Mouse (Mus musculus) adrenal gland, adult (tissue): ENCODE measurements around the gene Cfap97d1.

ENCODE experiments used
- DNase-seq, 2 experiments: peaks; one replicate each; pipeline ENCODE4 v3.0.0; 2022 to 2023; ENCODE audit warnings: low spot score in 1 of 2; ENCODE audit not compliant: inconsistent age in 2 of 2

Cfap97d1 gene

DNA sequence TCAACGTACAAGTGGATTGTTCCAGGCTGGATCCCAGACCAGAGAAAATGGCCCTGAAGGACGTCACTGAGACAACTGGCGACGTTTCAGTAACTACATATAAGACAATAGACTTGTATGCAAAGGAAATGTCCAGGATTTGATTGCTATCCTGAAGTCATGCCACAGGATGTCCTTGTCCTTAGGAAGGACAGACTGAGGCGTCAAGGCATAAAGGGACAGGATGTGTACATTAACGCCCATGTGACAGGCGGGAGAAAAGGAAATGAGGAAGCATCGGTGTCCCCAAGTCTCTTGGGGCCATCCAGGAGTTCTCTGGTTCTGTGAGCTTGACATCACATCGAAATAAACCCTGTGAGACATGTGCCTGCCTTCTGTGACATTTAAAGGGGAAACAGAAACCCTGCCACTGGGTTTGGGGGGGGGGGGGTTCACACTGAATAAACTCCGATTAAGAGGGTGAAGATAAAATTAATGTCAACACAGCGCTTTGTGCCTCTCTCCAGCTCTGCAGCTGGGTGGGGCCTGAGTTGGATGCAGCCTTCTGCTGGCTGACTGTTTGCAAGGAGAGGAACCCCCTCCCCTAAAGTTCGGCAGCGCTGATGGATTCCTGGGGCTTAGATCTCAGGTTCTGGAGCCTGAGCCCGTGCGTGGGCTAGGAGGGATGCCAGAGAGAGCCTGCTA is 25.0 kb downstream of the Cfap97d1 start:
- DNase-seq: no peak

DNA sequence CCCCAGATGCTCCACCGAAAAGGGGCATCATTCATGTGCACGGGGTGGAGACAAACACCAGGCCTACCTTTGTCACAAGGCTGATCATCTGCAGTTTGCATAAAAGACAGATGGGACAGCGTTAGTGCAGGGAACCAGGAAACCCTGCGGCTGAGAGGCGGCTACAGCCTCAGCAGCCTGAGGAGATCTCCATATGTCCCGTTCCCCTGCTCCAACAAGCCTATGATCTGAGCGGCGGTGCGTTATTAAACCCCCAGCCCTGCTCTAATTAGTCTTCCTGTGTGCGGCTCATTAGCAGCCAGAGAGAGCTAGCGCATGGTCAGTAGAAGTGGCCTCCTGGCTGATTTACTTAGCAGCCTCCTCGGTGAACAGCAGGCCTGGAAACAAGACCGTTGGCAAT is 26.1 kb downstream of the Cfap97d1 start:
- DNase-seq: no peak

DNA sequence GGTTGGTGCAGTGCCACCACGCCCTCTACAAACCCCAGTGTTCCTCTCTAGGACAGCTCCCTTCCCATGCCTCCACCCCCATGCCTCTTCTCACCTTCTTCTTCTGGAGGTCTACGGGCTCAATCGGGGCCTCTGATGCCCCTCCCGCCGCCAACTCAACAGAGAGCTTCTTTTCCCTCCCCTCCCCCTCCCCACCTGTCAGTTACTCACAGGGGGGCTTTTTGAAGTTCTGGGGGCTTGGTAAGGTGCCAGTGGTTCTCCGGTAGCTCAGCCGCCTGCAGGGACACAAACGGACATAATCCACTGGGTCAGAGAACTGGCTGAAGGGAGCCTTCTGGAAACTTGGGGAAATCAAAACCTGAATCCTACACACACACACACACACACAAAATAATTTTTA is 27.4 kb downstream of the Cfap97d1 start:
- DNase-seq: no peak

DNA sequence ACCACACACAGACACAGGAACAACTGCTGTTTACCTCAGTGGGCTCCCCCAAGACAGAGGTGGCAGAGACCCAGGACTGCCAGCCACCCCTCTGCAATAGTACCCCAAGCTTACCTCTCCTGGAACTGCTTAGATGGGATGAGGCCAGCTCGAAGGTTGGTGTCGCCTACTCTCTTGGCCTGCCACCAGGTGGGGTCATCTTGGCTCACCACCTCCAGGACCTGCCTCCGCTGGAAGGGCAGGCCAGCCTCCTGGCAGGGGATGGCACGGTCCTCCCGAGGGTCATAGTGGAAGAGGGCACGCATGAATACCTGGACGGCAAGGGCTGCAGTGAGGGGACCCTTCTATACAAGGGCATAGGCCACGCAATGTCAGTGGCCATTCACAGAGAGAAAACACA is 29.1 kb downstream of the Cfap97d1 start:
- no peak for DNase-seq

DNA sequence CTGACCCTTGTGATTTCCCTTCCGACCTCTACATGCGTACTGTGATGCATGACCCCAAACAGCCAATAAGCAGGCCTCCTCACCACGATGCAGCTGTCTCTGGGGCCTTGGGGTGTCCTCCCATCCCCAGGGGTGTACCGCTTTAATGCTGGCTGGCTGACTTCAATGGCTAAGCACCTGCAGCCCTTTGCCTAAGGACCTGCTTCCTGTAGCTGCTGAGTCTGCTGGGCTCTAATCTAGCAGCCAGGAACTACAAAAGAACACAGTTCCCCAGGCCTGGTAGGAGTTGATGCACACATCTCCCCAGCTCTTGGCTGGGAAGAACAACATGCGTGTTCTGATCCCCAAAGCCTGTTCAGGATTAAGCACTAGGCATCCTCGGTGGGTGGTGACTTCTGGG is 31.4 kb downstream of the Cfap97d1 start:
- no peak for DNase-seq

DNA sequence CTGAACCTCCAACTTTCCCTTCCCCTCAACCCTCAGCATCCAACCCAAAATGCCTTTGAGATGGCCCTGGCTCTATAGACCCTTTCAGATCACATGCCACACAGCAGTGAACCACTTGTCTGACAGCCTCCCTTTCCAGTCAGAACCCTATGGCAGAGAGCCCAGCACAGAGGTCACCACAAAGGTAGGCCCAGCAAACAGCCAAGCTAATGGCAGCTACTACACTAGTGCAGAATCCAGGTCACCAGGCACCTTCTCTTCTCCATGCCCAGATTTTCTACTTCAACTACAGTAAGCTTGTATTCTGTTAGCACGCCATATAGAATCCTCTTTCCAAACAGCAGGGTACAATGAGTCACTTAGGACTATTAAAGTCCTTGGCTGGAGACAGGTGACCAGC is 32.1 kb downstream of the Cfap97d1 start:
- DNase-seq: no peak

DNA sequence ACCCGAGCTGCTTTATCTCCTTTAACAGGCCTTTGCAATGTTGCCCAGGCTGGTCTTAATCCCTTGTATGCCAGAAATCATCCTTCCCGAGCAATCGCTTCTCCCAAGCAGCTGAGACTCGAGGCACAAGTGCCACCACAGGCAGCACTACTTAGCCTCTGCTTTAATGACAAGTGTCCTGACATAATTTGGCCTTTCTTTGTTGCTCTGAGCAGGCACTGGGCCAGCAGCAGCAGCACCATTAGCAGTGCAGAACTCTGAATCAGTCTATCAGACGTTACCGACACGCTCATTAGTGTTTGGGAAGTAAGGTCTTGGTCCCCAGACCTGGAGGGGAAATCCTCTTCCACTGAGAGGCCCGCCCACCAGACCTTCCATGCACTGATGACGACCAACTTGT is 35.7 kb downstream of the Cfap97d1 start:
- DNase-seq: no peak

DNA sequence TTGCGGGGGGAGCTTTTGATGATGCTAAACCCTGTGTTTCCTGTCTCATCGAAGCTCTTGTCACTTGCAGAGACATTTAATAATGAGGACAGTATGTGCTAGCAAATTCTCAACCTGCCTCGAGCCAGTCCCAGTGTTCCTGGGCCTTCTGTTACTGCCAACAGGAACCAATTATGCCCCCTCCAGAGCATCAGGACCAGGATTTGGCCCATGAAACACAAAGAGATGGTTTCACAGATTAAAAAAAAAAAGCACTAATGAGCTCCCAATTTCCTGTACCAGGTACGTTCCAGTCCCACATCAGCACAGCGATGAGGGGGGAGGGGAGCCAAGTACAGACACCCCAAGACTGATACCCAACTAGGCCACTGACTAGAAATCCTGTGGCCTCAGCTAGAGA is 37.1 kb downstream of the Cfap97d1 start:
- DNase-seq: no peak

DNA sequence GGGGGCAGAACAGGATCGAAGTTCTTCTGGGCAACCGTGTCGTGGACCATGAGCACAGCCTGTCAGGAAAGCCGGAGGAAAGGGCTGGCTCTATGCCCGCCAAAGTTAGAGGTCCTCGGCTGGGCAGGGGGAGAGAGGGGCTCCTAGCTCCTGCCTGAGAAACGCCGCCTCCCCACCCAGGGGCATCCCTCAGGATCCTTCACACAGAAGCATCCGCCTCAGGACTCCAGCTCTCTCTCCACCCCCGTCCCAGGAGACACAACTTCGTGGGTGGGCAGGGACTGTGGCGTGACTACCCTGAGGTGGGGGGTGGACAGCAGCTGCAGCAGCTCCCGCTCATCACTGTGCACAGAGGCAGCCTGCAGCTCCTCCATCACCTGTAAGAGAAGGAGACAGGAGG is 39.3 kb downstream of the Cfap97d1 start:
- DNase-seq: no peak

DNA sequence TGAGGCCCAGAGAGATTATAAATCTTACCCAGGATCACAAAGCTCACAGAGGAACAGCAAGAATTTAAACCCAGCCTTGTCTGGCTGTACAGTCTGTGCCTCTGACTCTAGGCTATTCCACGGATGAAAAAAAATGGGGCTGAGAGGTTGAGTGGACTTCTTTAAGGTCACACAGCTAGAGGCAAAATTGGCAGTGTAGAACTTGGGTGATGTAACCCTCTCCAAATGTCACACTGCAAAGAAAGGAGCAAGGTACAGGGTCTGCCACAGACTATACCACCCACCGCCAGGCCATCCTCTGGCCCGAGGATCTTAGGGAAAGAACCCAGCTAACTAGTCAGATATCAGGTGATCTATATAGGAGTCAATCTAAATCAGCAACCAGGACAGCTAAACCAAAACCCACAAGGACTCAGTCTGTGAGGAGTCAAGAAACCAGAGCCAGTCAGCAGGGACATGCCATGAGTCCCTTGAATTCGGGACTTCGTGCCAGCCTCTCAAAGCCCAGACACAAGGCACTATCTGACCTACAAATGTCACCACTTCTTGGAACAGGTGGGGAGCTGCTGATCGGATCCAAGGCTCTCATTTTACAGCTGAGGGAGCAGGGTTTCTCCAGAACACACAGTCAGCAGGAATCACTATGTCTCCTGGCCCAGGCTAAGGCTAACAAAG is 40.1 kb downstream of the Cfap97d1 start:
- peak; percentile 58 to 62 for DNase-seq

DNA sequence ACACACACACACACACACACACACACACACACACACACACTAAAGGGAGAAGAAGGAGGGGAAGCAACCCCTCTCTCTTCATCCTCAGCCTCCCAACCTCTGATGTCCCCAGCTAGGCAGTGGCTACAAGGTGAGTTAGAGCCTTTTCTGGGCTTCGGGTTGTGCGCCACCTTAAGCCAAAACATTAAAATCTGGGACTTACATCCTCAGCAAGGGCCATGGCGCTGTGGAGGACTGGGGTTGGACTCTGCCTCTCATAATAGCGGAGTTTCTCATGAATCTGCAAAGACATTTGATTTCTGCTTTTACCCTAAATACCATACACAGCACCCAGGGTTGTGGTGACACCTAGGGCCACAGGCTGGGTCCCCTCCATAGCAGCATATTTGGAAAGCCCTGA is 40.8 kb downstream of the Cfap97d1 start:
- DNase-seq: no peak

DNA sequence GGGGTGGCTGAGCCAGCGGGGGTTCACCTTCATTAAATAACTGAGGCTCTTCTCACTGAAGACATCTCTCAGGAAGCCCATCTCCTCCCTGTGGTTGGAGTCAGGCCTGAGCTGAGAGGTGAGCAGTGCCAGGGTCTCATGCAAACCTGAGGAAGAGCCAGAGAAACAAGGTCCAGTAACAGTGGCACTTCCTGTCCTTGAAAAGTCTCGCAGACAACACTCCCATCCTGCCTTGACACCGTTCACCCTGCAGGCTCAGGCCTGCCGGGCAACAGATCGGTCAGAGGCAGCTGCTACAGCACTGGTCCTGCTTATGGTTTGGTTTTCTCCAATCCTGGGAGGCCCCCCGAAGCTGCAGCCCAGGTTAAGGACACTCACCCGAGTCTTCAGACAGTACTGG is 41.3 kb downstream of the Cfap97d1 start:
- peak; percentile 39 to 58 for DNase-seq

DNA sequence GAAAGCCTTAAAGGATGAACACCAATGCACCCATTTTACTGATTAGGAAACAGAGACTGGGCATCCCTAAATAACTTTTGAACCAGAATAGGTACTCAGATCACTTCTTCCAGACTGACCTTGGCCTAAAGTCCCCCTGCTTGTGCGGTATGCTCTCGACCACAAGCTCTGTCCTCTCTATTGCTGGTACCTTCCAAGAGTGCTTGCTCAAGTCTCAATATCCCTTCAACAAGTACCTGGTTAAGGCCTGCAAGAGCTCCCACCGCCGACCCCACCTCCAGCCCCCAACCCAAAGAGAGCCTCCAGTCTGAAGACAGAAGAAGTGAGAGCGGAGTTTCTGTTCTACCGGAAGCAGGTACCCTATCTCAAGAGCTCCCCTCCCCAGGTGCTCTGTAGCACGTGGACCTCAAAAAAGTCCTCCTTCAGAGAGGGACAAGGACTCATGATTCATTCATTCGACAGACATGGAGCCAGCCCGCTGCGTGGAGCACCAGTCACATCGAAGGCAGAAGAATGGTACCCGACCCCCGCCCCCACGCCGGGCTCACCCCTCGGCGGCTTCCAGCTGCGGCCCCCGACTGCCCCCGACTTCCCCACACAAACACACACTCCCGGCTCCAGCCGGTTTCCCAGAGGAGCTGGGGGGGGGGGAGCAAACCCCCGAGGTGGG is 42.0 kb downstream of the Cfap97d1 start:
- peak; percentile 61 to 76 for DNase-seq

DNA sequence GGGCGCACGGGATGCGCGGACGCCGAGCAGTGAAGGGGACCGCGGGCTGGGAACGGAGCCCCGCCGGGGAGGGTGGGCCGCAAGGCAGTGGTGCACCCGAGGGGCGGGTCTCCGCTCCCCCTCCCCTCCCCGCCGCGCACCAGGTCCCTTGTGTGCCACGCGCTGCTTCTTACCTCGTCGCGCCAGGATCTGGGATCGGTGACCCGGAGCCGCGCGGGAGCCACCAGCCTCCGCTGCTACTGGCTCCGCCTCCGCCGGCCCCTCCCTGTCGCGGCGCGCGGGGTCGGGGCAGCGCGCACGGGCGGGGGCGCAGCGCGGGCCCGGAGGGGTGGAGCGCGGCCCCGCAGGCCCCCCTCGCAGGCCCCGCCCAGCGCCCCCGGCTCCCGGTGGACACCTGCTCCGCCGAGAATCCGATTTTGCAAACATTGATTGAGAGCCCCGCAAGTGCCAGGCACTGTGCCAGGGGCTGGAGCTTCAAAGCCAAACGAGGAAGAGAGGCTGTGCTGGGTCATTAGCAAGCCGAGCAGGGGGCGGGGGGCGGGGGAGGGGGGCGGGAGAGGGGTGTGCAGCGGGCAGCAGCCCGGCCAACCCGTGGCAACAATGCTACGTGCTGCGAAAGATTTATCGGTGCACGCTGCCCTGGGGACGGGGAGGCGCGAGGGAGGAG is 42.7 kb downstream of the Cfap97d1 start:
- DNase-seq: peak; percentile 90 to 93

DNA sequence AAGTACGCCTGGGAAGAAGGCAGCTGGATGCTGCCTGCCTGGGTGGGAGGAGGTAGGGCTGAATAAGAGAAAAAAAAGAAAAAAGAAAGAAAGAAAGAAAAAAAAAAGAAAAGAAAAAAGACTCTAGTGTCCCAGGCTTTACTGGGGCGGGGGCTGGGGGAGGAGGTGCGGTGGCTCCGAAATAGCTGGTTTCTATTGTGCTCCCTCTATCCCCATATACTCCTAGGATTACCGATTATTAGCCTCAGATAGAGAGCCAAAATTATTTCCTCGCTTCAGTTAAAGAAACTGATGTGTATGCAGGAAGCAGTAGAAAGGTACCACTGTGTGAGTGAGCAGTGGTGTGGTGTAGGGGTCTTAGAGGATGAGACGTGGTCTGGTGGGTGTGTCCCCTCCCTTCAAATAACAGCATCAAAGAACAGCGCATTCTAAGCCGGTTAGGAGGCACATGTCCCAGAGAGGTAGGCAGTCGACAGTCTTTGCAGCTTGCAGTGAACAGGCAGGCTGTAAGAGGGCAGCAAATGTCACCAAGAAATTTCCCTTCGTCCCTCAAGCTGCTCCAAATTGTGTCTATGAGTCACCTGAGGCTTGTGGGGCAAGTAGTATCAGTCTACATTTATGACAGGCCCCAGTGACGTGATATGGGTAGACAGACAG is 43.4 kb downstream of the Cfap97d1 start:
- peak; percentile 68 to 75 for DNase-seq

DNA sequence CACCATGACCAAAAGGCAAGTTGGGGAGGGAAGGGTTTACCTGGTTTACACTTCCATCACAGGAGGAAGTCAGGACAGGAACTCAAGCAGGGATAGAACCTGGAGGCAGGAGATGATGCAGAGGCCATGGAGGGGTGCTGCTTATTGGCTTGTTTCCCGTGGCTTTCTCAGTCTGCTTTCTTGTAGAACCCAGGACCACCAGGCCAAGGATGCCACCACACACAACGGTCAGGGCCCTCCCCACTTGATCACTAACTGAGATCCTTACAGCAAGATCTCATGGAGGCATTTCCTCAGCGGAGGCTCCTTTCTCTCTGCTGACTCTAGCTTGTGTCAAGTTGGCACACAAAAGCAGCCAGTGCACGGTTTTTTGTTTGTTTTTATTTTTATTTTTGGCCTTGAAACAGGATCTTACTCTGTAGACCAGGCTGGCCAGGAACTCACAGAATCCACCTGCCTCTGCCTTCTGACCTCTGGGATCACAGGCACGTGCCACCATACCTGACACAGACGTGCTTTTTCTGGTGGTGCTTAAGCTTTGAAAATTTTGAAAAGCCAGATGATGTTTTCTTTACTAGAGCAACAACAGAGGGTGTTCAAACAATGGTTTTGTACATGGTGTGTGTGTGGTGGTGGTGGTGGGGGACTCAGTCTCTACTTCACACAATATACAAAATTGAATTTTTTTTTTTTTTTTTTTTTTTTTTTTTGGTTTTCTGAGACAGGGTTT is 44.2 kb downstream of the Cfap97d1 start, which contains the start of gene Mpp3:
Gene Mpp3, minus strand, starts transcription at position 375 of the 730 bp plus-strand sequence.
- DNase-seq: no peak

DNA sequence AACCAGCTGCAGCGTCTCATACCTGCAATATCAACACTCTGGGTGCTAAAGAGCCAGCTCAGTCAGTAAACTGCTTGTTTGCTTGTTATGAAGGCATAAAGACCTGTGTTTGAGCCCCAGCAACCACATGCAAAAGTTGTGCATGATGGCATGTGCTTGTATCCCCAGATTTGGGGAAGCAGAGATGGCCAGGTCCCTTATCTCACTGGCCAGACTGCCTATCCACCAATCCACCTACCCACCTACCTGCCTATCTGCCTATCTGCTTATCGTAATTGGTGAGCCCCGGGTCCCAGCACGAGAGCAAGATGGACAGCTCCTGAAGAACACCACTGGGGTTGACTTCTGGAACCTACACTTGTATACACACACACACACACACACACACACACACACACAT is 45.2 kb downstream of the Cfap97d1 start:
- no peak for DNase-seq

DNA sequence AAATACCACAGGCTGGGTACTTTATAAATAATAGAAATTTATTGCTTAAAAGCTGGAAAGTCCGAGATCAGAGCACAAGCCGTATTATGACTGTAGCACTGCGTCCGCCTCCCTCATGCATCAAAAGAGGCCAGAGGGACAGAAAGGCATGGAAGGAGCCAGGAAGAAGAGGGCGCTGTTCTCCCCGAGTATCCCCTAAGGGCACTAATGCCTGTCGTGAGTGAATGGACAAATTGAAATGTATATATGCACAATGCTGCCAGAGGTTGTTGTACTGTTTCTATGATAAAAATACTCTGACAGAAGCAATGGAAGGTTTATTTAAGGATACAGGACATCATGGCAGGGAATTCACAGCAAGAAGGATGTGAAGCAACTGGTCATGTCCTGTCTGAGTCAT is 45.9 kb downstream of the Cfap97d1 start:
- no peak for DNase-seq

DNA sequence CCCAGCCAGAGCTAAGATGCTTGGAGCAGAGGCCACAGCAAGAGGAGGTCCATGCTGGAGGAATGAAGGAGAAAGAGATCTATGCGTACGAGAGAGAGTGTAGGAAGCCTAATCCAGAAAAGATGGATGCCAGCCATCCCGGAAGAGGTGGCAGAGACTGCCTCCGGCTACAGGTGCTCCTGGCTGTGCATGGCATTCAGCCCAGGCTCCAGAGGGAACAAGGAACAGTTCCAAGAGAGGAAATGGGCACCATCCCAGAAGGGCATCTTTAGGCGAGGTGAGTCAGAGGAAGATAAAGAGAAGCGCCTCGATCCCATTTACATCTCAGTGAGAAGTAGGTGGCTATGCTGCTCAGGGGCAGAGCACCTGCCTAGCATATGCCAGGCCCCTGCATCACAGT is 47.1 kb downstream of the Cfap97d1 start:
- DNase-seq: peak; percentile 56 to 63

DNA sequence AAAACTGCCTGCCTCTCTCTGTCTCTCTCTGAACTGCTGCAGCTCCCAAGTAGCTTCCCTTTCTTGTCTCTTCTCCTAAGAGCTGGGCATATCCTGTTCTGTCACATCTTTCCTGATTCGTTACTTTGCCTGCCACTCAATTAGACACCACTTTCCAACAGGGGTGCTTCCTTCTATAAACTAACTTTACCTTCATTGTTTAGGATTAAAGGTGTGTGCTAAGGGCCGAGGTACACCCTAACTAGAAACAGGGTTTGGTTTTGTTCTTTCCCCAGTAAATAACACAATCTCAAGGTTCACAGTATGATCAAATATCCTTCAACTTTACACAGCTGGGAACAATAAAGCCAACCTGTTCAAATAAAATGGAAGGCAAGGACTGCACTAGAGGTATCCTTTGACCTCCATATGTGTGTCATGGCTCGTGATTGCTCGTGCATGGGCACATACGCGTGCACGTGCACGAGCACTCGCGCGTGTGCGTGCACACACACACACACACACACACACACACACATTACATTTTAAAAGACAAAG is 49.0 kb downstream of the Cfap97d1 start:
- no peak for DNase-seq
